Mouse (Mus musculus): Measurements from ENCODE around the gene Nos1ap. TPM values are rescaled to one million over a fixed set of nuclear protein-coding genes. Genes with fewer than 3 reads are reported as not detected.

Gene Nos1ap
- polyA plus RNA-seq, 1 experiment, result 0.14 TPM

- TF ChIP-seq CEBPB (IDR thresholded peaks at IDR 0.05; ENCODE audit: low read depth) (no peak), FOSL1 (IDR thresholded peaks at IDR 0.05; ENCODE audit: insufficient read depth, low read length, poor library complexity, severe bottlenecking) (no peak), MYOG (IDR thresholded peaks at IDR 0.05; ENCODE audit: control insufficient read depth, extremely low read depth, insufficient read length) (no peak), USF1 (IDR thresholded peaks at IDR 0.05; ENCODE audit: low read depth) (no peak), MAX (IDR thresholded peaks at IDR 0.05) (no peak), CTCF (IDR thresholded peaks at IDR 0.05; ENCODE audit: control insufficient read depth, insufficient read depth, insufficient read length) (no peak), MYOD1 (IDR thresholded peaks at IDR 0.05; ENCODE audit: control insufficient read depth, insufficient read length, low read depth) (no peak)
- H3K27me3 ChIP-seq (ENCODE audit: control insufficient read depth, insufficient read depth, insufficient read length), result peaks cover 3% of the 10 kb centered on the region
- no peaks in the 10 kb centered on the region for H3K79me2 ChIP-seq (ENCODE audit: control insufficient read depth, insufficient read depth)
- no peaks in the 10 kb centered on the region for H3K79me3 ChIP-seq (ENCODE audit: low read depth)
- no peak overlapping the region for H3K4me3 ChIP-seq (ENCODE audit: insufficient read depth, poor library complexity, severe bottlenecking)
- no peak overlapping the region for H3ac ChIP-seq (ENCODE audit: control insufficient read depth, insufficient read length, low read depth)
- H3K36me3 ChIP-seq (ENCODE audit: control insufficient read depth, insufficient read depth), result no peaks in the 10 kb centered on the region
Observed at GRCm38 (mm10) chr1:170496221-170496620, 93.4 kb downstream of the Nos1ap start.

GRCm38 (mm10) chr1:170495538-170496183 is 94.0 kb downstream of the Nos1ap start:
- H3K79me2 ChIP-seq (ENCODE audit: control insufficient read depth, insufficient read depth), result no peaks in the 10 kb centered on the region
- H3K27me3 ChIP-seq (ENCODE audit: control insufficient read depth, insufficient read depth, insufficient read length), result peaks cover 3% of the 10 kb centered on the region
- H3ac ChIP-seq (ENCODE audit: control insufficient read depth, insufficient read length, low read depth), result no peak overlapping the region
- H3K4me3 ChIP-seq (ENCODE audit: insufficient read depth, poor library complexity, severe bottlenecking), result no peak overlapping the region
- TF ChIP-seq MYOD1 (IDR thresholded peaks at IDR 0.05; ENCODE audit: control insufficient read depth, insufficient read length, low read depth) (no peak), MAX (IDR thresholded peaks at IDR 0.05) (no peak), MYOG (IDR thresholded peaks at IDR 0.05; ENCODE audit: control insufficient read depth, extremely low read depth, insufficient read length) (no peak), CEBPB (IDR thresholded peaks at IDR 0.05; ENCODE audit: low read depth) (no peak), USF1 (IDR thresholded peaks at IDR 0.05; ENCODE audit: low read depth) (no peak), FOSL1 (IDR thresholded peaks at IDR 0.05; ENCODE audit: insufficient read depth, low read length, poor library complexity, severe bottlenecking) (no peak), CTCF (IDR thresholded peaks at IDR 0.05; ENCODE audit: control insufficient read depth, insufficient read depth, insufficient read length) (no peak)
- H3K79me3 ChIP-seq (ENCODE audit: low read depth), result no peaks in the 10 kb centered on the region
- no peaks in the 10 kb centered on the region for H3K36me3 ChIP-seq (ENCODE audit: control insufficient read depth, insufficient read depth)

DNA sequence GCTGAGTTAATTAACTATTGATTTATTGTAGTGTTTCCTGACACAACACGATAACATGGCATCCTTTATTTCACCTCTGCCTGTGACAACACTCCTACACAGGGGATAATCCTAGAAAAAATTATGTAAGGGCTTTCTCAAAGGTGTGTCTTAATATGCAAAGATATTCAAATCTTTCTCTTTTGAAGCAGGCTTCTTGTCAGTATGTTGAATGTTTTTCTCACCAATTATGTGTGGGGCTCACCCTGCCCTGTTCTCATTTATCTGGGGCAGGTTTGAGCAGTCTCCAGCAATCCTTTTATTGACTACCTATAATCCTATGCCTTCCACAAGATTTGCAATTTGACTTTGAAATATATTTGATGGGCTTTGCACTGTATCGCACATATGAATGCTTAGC is 97.1 kb downstream of the Nos1ap start:
- H3K27me3 ChIP-seq (ENCODE audit: control insufficient read depth, insufficient read depth, insufficient read length), result peaks cover 8% of the 10 kb centered on the region
- no peaks in the 10 kb centered on the region for H3K79me3 ChIP-seq (ENCODE audit: low read depth)
- no peak overlapping the region for H3K4me3 ChIP-seq (ENCODE audit: insufficient read depth, poor library complexity, severe bottlenecking)
- no peaks in the 10 kb centered on the region for H3K36me3 ChIP-seq (ENCODE audit: control insufficient read depth, insufficient read depth)
- no peaks in the 10 kb centered on the region for H3K79me2 ChIP-seq (ENCODE audit: control insufficient read depth, insufficient read depth)
- TF ChIP-seq FOSL1 (IDR thresholded peaks at IDR 0.05; ENCODE audit: insufficient read depth, low read length, poor library complexity, severe bottlenecking) (no peak), CTCF (IDR thresholded peaks at IDR 0.05; ENCODE audit: control insufficient read depth, insufficient read depth, insufficient read length) (no peak), USF1 (IDR thresholded peaks at IDR 0.05; ENCODE audit: low read depth) (no peak), MYOG (IDR thresholded peaks at IDR 0.05; ENCODE audit: control insufficient read depth, extremely low read depth, insufficient read length) (no peak), MAX (IDR thresholded peaks at IDR 0.05) (no peak), CEBPB (IDR thresholded peaks at IDR 0.05; ENCODE audit: low read depth) (no peak), MYOD1 (IDR thresholded peaks at IDR 0.05; ENCODE audit: control insufficient read depth, insufficient read length, low read depth) (no peak)
- H3ac ChIP-seq (ENCODE audit: control insufficient read depth, insufficient read length, low read depth), result no peak overlapping the region

GRCm38 (mm10) chr1:170492027-170492426 is 97.6 kb downstream of the Nos1ap start:
- Histone ChIP-seq H3K27me3 (ENCODE audit: control insufficient read depth, insufficient read depth, insufficient read length) (peaks cover 8% of the 10 kb centered on the region), H3ac (ENCODE audit: control insufficient read depth, insufficient read length, low read depth) (no peak overlapping the region), H3K79me2 (ENCODE audit: control insufficient read depth, insufficient read depth) (no peaks in the 10 kb centered on the region), H3K4me3 (ENCODE audit: insufficient read depth, poor library complexity, severe bottlenecking) (no peak overlapping the region), H3K36me3 (ENCODE audit: control insufficient read depth, insufficient read depth) (no peaks in the 10 kb centered on the region), H3K79me3 (ENCODE audit: low read depth) (no peaks in the 10 kb centered on the region)
- TF ChIP-seq CTCF (IDR thresholded peaks at IDR 0.05; ENCODE audit: control insufficient read depth, insufficient read depth, insufficient read length), result no peak
- no peak for TF ChIP-seq MYOG (IDR thresholded peaks at IDR 0.05; ENCODE audit: control insufficient read depth, extremely low read depth, insufficient read length)
- TF ChIP-seq MAX (IDR thresholded peaks at IDR 0.05), result no peak
- TF ChIP-seq MYOD1 (IDR thresholded peaks at IDR 0.05; ENCODE audit: control insufficient read depth, insufficient read length, low read depth), result no peak
- no peak for TF ChIP-seq CEBPB (IDR thresholded peaks at IDR 0.05; ENCODE audit: low read depth)
- no peak for TF ChIP-seq FOSL1 (IDR thresholded peaks at IDR 0.05; ENCODE audit: insufficient read depth, low read length, poor library complexity, severe bottlenecking)
- no peak for TF ChIP-seq USF1 (IDR thresholded peaks at IDR 0.05; ENCODE audit: low read depth)

- H3ac ChIP-seq (ENCODE audit: control insufficient read depth, insufficient read length, low read depth), result no peak overlapping the region
- H3K79me3 ChIP-seq (ENCODE audit: low read depth), result no peaks in the 10 kb centered on the region
- TF ChIP-seq USF1 (IDR thresholded peaks at IDR 0.05; ENCODE audit: low read depth), result no peak
- TF ChIP-seq CEBPB (IDR thresholded peaks at IDR 0.05; ENCODE audit: low read depth), result no peak
- TF ChIP-seq MAX (IDR thresholded peaks at IDR 0.05), result no peak
- no peak for TF ChIP-seq MYOG (IDR thresholded peaks at IDR 0.05; ENCODE audit: control insufficient read depth, extremely low read depth, insufficient read length)
- no peak for TF ChIP-seq CTCF (IDR thresholded peaks at IDR 0.05; ENCODE audit: control insufficient read depth, insufficient read depth, insufficient read length)
- no peak for TF ChIP-seq FOSL1 (IDR thresholded peaks at IDR 0.05; ENCODE audit: insufficient read depth, low read length, poor library complexity, severe bottlenecking)
- no peak for TF ChIP-seq MYOD1 (IDR thresholded peaks at IDR 0.05; ENCODE audit: control insufficient read depth, insufficient read length, low read depth)
- H3K79me2 ChIP-seq (ENCODE audit: control insufficient read depth, insufficient read depth), result no peaks in the 10 kb centered on the region
- peaks cover 8% of the 10 kb centered on the region for H3K27me3 ChIP-seq (ENCODE audit: control insufficient read depth, insufficient read depth, insufficient read length)
- H3K36me3 ChIP-seq (ENCODE audit: control insufficient read depth, insufficient read depth), result no peaks in the 10 kb centered on the region
- no peak overlapping the region for H3K4me3 ChIP-seq (ENCODE audit: insufficient read depth, poor library complexity, severe bottlenecking)
Observed at GRCm38 (mm10) chr1:170489936-170490335, 99.7 kb downstream of the Nos1ap start.

Data from C2C12 (cell line).